20 mouse cellular contexts compared by ENCODE assay signal in genomic region chr4:125055385-125055784, GRCm38 (mm10). TPM values are rescaled to one million over a fixed set of nuclear protein-coding genes. Genes with fewer than 3 reads are reported as not detected.
DNase-seq lines count a peak whose midpoint lies in the region; ATAC-seq and TF ChIP-seq lines count a peak whose summit lies in the region.
"Had no signal": no experiment of that assay in that cellular context is flagged by ENCODE, and none has a peak within 500 bp of the region (broad histone marks: within the 10 kb centered on the region; RNA-seq: fewer than 3 reads in every experiment).

No protein-coding gene starts in this region.

- no peaks in the 10 kb centered on the region for H3K27me3 ChIP-seq in liver, embryonic 16.5 days (ENCODE audit: control insufficient read depth, insufficient read depth, low read depth, low read length)
- H3K27me3 ChIP-seq in liver, embryonic 11.5 days (replicated peaks; ENCODE audit: control insufficient read depth, insufficient read depth, low read length), result no peaks in the 10 kb centered on the region
- H3K27me3 ChIP-seq: limb, embryonic 13.5 days; neural tube, embryonic 15.5 days; Patski had no signal

- peak overlapping the region; percentile 12; the same call in 1 of the 2 replicates for H3K27ac ChIP-seq in liver, embryonic 16.5 days (ENCODE audit: low read length)
- no peak overlapping the region for H3K27ac ChIP-seq in liver, embryonic 11.5 days (ENCODE audit: low read depth, low read length)
- peak overlapping the region; percentile 74 for H3K27ac ChIP-seq in bone marrow, adult 2 months (ENCODE audit: control insufficient read depth, insufficient read depth, low read depth, low read length, poor library complexity)
- H3K27ac ChIP-seq: forebrain, embryonic 10.5 days; limb, embryonic 13.5 days; neural tube, embryonic 15.5 days had no signal

- TF ChIP-seq CTCF in bone marrow, adult 2 months (IDR thresholded peaks at IDR 0.05; ENCODE audit: control insufficient read depth, insufficient read depth, low read length), result no peak

- ATAC-seq in frontal cortex, adult (ENCODE audit: low TSS enrichment), result peak; percentile 62
- ATAC-seq in liver, embryonic 16.5 days (ENCODE audit: low read depth), result peak; percentile 39; the same call in 1 of the 2 replicates
- no peak for ATAC-seq in liver, embryonic 11.5 days (replicated peaks; ENCODE audit: low FRiP score)
- ATAC-seq in monocyte, adult 5-6 weeks (replicated peaks; ENCODE audit: insufficient number of reproducible peaks, low FRiP score, low TSS enrichment, poor library complexity, severe bottlenecking), result peak; percentile 84
- ATAC-seq: Patski had no signal

- H3K4me1 ChIP-seq in liver, embryonic 16.5 days (ENCODE audit: control insufficient read depth, low read depth, low read length), result peaks cover 7% of the 10 kb centered on the region
- H3K4me1 ChIP-seq in liver, embryonic 11.5 days (replicated peaks; ENCODE audit: control insufficient read depth, insufficient read depth, low read length), result peaks cover 3% of the 10 kb centered on the region; the same call in 1 of the 2 replicates
- H3K4me1 ChIP-seq in bone marrow, adult 2 months (ENCODE audit: control insufficient read depth, insufficient read depth, low read length), result no peaks in the 10 kb centered on the region; the same call in 1 of the 2 replicates

- H3K36me3 ChIP-seq in liver, embryonic 16.5 days (ENCODE audit: control insufficient read depth, insufficient read depth), result peaks cover 28% of the 10 kb centered on the region
- H3K36me3 ChIP-seq in liver, embryonic 11.5 days (ENCODE audit: control insufficient read depth, insufficient read depth, low read length), result peaks cover 38% of the 10 kb centered on the region

- TF ChIP-seq POLR2A in bone marrow, adult 2 months (IDR thresholded peaks at IDR 0.05; ENCODE audit: borderline replicate concordance, control insufficient read depth, low read depth, low read length), result no peak

- H3K4me3 ChIP-seq in liver, embryonic 16.5 days (ENCODE audit: low read depth, low read length), result no peak overlapping the region
- H3K4me3 ChIP-seq in liver, embryonic 11.5 days (ENCODE audit: low read depth, low read length), result no peak overlapping the region
- peak overlapping the region; percentile 7 for H3K4me3 ChIP-seq in bone marrow, adult 2 months (replicated peaks; ENCODE audit: control insufficient read depth, low read depth, low read length)
- H3K4me3 ChIP-seq: forebrain, embryonic 10.5 days; limb, embryonic 13.5 days; neural tube, embryonic 15.5 days had no signal

- H3K9ac ChIP-seq in liver, embryonic 16.5 days (ENCODE audit: low read depth, low read length), result no peak overlapping the region
- no peak overlapping the region for H3K9ac ChIP-seq in liver, embryonic 11.5 days (ENCODE audit: low read depth, low read length)
- H3K9ac ChIP-seq: limb, embryonic 13.5 days; neural tube, embryonic 15.5 days had no signal

- 66% methylated on average over 9 of the region's 9 CpGs for WGBS in liver, embryonic 16.5 days (ENCODE audit: insufficient replicate concordance)
- 83% methylated on average over 9 of the region's 9 CpGs for WGBS in liver, embryonic 11.5 days
- WGBS in bone marrow, adult 2 months, result 22% methylated on average over 9 of the region's 9 CpGs

- H3K4me2 ChIP-seq in liver, embryonic 16.5 days (ENCODE audit: low read depth, low read length), result no peak overlapping the region
- no peak overlapping the region for H3K4me2 ChIP-seq in liver, embryonic 11.5 days
- H3K4me2 ChIP-seq: limb, embryonic 13.5 days; midbrain, embryonic 11.5 days; neural tube, embryonic 15.5 days had no signal

- H3K9me3 ChIP-seq in liver, embryonic 16.5 days (replicated peaks; ENCODE audit: control insufficient read depth, low read length), result no peaks in the 10 kb centered on the region
- H3K9me3 ChIP-seq in liver, embryonic 11.5 days (ENCODE audit: control insufficient read depth, low read length), result no peaks in the 10 kb centered on the region
- H3K9me3 ChIP-seq: forebrain, embryonic 10.5 days; limb, embryonic 13.5 days; neural tube, embryonic 15.5 days had no signal

- DNase-seq in frontal cortex, postnatal 25 days (ENCODE audit: low spot score in 2 of 2), result no peak
- no peak for DNase-seq in liver, embryonic 11.5 days (ENCODE audit: low spot score)
- no peak for DNase-seq in gastrocnemius, adult 18-20 months (ENCODE audit: low spot score)
- DNase-seq in kidney, adult 18-20 months, result no peak
- DNase-seq: cerebellum, adult 11 months; cerebellum, postnatal 36 days; gastrocnemius, postnatal 36 days; kidney, postnatal 10 days; thymus, postnatal 14 days had no signal

RNA-seq across cellular contexts. Expression of gene Dnali1, which starts 10.1 kb away (rescaled TPM):
- polyA plus RNA-seq in liver, embryonic 16.5 days (2015; fragmentation: Nextera tagmentation; extraction: Ambion mirVana), result not detected in 2 replicates
- polyA plus RNA-seq in liver, embryonic 11.5 days (2014; fragmentation: Nextera tagmentation; extraction: Ambion mirVana), result 0.07 and 0.19 TPM in 2 replicates
- polyA plus RNA-seq in bone marrow, adult 2 months (2011; ENCODE audit: insufficient read depth, insufficient read length, low replicate concordance, missing spikeins), result not detected in 2 replicates
- 0.43 TPM in 1 of 3 replicates, not detected in the others for total RNA-seq in monocyte, adult 5-6 weeks (2017)
- total RNA-seq in gastrocnemius, adult 18-20 months (2021), result not detected
- total RNA-seq: adrenal gland, postnatal 4 days; gastrocnemius, postnatal 36 days had no signal
- polyA plus RNA-seq: heart, embryonic 14.5 days; limb, embryonic 13.5 days had no signal

RNA-seq across cellular contexts. Expression of gene Snip1, which starts 11.1 kb away (rescaled TPM):
- polyA plus RNA-seq in liver, embryonic 16.5 days (2015; fragmentation: Nextera tagmentation; extraction: Ambion mirVana), result 10.8 and 11.6 TPM in 2 replicates
- 26.7 and 31.3 TPM in 2 replicates for polyA plus RNA-seq in liver, embryonic 11.5 days (2014; fragmentation: Nextera tagmentation; extraction: Ambion mirVana)
- polyA plus RNA-seq in bone marrow, adult 2 months (2011; ENCODE audit: insufficient read depth, insufficient read length, low replicate concordance, missing spikeins), result 9.4 and 15.8 TPM in 2 replicates
- 26.6 to 40.5 TPM (median 35.0 TPM) in 3 replicates for total RNA-seq in monocyte, adult 5-6 weeks (2017)
- total RNA-seq in gastrocnemius, adult 18-20 months (2021), result 1 to 10 TPM; 4.8 TPM

RNA-seq across cellular contexts. Expression of gene Meaf6, which starts 29.5 kb away (rescaled TPM):
- polyA plus RNA-seq in liver, embryonic 16.5 days (2015; fragmentation: Nextera tagmentation; extraction: Ambion mirVana), result 15.9 and 17.8 TPM in 2 replicates
- polyA plus RNA-seq in liver, embryonic 11.5 days (2014; fragmentation: Nextera tagmentation; extraction: Ambion mirVana), result 53.6 and 54.2 TPM in 2 replicates
- 25.1 and 39.9 TPM in 2 replicates for polyA plus RNA-seq in bone marrow, adult 2 months (2011; ENCODE audit: insufficient read depth, insufficient read length, low replicate concordance, missing spikeins)
- 17.3 to 37.0 TPM (median 34.6 TPM) in 3 replicates for total RNA-seq in monocyte, adult 5-6 weeks (2017)
- total RNA-seq in gastrocnemius, adult 18-20 months (2021), result 10 to 100 TPM; 11.6 TPM

RNA-seq across cellular contexts. Expression of gene Gnl2, which starts 39.0 kb away (rescaled TPM):
- 30.1 TPM in 2 replicates for polyA plus RNA-seq in liver, embryonic 16.5 days (2015; fragmentation: Nextera tagmentation; extraction: Ambion mirVana)
- polyA plus RNA-seq in liver, embryonic 11.5 days (2014; fragmentation: Nextera tagmentation; extraction: Ambion mirVana), result 106 and 107 TPM in 2 replicates
- 33.3 and 65.5 TPM in 2 replicates for polyA plus RNA-seq in bone marrow, adult 2 months (2011; ENCODE audit: insufficient read depth, insufficient read length, low replicate concordance, missing spikeins)
- 115 to 144 TPM (median 122 TPM) in 3 replicates for total RNA-seq in monocyte, adult 5-6 weeks (2017)
- 10 to 100 TPM; 30.8 to 31.1 TPM for total RNA-seq in gastrocnemius, adult 18-20 months (2021)
